Mouse (Mus musculus) neural tube, embryonic 14.5 days (tissue): ENCODE data around the gene Creb3l2. TPM values are rescaled to one million over a fixed set of nuclear protein-coding genes. Genes with fewer than 3 reads are reported as not detected.

Source experiments
- ATAC-seq: fragments of 200-750 bp; cut with Nextera tagmentation; 2 replicates; pipeline ENCODE4 v1.8.0; 2017; ENCODE audit warnings: low read depth, mild to moderate bottlenecking, moderate TSS enrichment, moderate library complexity
- H3K27ac ChIP-seq: fragments of 300-500 bp; sonication (generic); 2 replicates; pipeline ENCODE4 v1.5.1; 2014; ENCODE audit warnings: low read depth, mild to moderate bottlenecking, control low read depth, low read length, moderate library complexity, mixed read lengths
- H3K27me3 ChIP-seq: fragments of 300-500 bp; sonication (generic); 2 replicates; pipeline ENCODE4 v1.6.1; 2014; ENCODE audit warnings: low read length; ENCODE audit not compliant: control insufficient read depth, insufficient read depth
- H3K36me3 ChIP-seq: fragments of 300-500 bp; sonication (generic); 2 replicates; pipeline ENCODE4 v1.6.1; 2014; ENCODE audit warnings: low read length, mixed read lengths; ENCODE audit not compliant: control insufficient read depth, insufficient read depth
- H3K4me1 ChIP-seq: fragments of 300-500 bp; sonication (generic); 2 replicates; pipeline ENCODE4 v1.6.1; 2014; ENCODE audit warnings: low read length; ENCODE audit not compliant: control insufficient read depth, insufficient read depth
- H3K4me2 ChIP-seq: fragments of 300-500 bp; sonication (generic); 2 replicates; pipeline ENCODE4 v1.6.1; 2014; ENCODE audit warnings: mild to moderate bottlenecking, low read depth, low read length, control low read depth
- H3K4me3 ChIP-seq: fragments of 300-500 bp; sonication (generic); 2 replicates; pipeline ENCODE4 v1.5.1; 2014; ENCODE audit warnings: low read depth, low read length, control low read depth, mixed read lengths
- H3K9ac ChIP-seq: fragments of 300-500 bp; sonication (generic); replicated peaks from 2 replicates; pipeline ENCODE4 v1.6.1; 2014; ENCODE audit warnings: low read depth, mild to moderate bottlenecking, control low read depth, low read length, mixed read lengths
- H3K9me3 ChIP-seq: fragments of 300-500 bp; sonication (generic); 2 replicates; pipeline ENCODE4 v1.6.1; 2016; ENCODE audit warnings: low read length; ENCODE audit not compliant: control insufficient read depth
- WGBS: fragments of 180-500 bp; shearing (Covaris S2); extraction: QIAGEN DNeasy Blood & Tissue Kit; methylation state at CpG from one replicate; pipeline ENCODE4 v1.1.7; 2014; 5-methylcytosine and 5-hydroxymethylcytosine counted together
- polyA plus RNA-seq: library from polyadenylated mRNA; unstranded; fragments of >200 nt; fragmentation: Nextera tagmentation; extraction: Ambion mirVana; gene quantifications from 2 replicates; pipeline ENCODE4 v1.2.1, GENCODE M21; 2014

Gene Creb3l2
- polyA plus RNA-seq, 1 experiment from 2014 or later, result 2.3 TPM

DNA sequence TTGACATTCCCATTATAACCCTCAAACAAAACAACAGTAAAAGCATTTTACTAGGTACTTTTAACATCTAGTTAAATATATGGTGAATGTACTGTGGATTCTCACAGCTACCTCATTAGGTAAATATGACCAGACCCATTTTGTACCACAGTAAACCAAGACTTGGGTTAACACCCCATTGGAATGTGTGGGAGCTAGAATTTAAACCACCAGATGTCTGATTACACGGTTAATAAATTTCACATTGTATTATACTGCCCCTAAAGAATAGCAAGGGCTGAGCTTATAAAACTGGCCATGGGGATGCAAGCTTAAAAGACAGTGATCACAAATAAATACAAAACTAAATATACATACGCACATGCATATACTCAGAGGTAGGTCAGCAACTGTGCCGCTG, 34.1 kb downstream of the Creb3l2 start:
- WGBS, result 65% methylated on average over 3 of the region's 3 CpGs
- Histone ChIP-seq H3K9ac (no peak overlapping the region), H3K4me1 (no peaks in the 10 kb centered on the region), H3K36me3 (no peaks in the 10 kb centered on the region), H3K4me3 (no peak overlapping the region), H3K4me2 (no peak overlapping the region), H3K27me3 (no peaks in the 10 kb centered on the region), H3K9me3 (no peaks in the 10 kb centered on the region), H3K27ac (no peak overlapping the region)
- ATAC-seq, result no peak

DNA sequence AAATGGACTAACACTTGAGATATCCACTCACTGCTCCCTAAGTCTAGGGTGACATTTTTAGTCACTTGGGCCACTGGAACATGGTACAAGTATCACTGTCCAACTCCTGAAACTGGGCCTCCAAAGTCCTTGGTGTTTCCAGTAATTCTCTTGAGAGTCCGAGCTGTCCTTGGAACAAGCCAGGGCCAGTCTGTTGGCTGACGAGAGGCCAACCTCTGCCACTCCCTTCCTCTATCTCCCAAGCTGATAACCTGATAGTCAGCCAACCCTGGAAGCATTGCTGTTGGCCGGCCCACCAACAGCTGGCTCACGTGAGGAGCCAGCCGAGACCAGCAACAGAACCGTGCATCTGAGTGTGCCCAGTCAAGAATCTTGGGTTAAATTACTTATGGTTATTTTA, 35.0 kb downstream of the Creb3l2 start:
- H3K4me1 ChIP-seq, result no peaks in the 10 kb centered on the region

GRCm38 (mm10) chr6:37406018-37406417, 35.9 kb downstream of the Creb3l2 start:
- no peaks in the 10 kb centered on the region for H3K9me3 ChIP-seq
- 59% methylated on average over 10 of the region's 10 CpGs for WGBS
- no peak for ATAC-seq
- no peaks in the 10 kb centered on the region for H3K36me3 ChIP-seq
- H3K4me2 ChIP-seq, result no peak overlapping the region
- H3K4me3 ChIP-seq, result no peak overlapping the region
- no peaks in the 10 kb centered on the region for H3K27me3 ChIP-seq
- no peaks in the 10 kb centered on the region for H3K4me1 ChIP-seq
- no peak overlapping the region for H3K27ac ChIP-seq
- H3K9ac ChIP-seq, result no peak overlapping the region

More for the DNA sequence above, 35.0 kb downstream of the Creb3l2 start:
- H3K9ac ChIP-seq, result no peak overlapping the region
- WGBS, result 93% methylated on average over 6 of the region's 6 CpGs
- H3K4me3 ChIP-seq, result no peak overlapping the region
- no peak overlapping the region for H3K4me2 ChIP-seq
- no peaks in the 10 kb centered on the region for H3K9me3 ChIP-seq
- ATAC-seq, result no peak
- H3K36me3 ChIP-seq, result no peaks in the 10 kb centered on the region
- H3K27me3 ChIP-seq, result no peaks in the 10 kb centered on the region
- no peak overlapping the region for H3K27ac ChIP-seq

- H3K4me3 ChIP-seq, result no peak overlapping the region
- H3K9me3 ChIP-seq, result no peaks in the 10 kb centered on the region
- no peak overlapping the region for H3K4me2 ChIP-seq
- ATAC-seq, result no peak
- no peak overlapping the region for H3K27ac ChIP-seq
- no peaks in the 10 kb centered on the region for H3K4me1 ChIP-seq
- H3K27me3 ChIP-seq, result no peaks in the 10 kb centered on the region
- H3K9ac ChIP-seq, result no peak overlapping the region
- H3K36me3 ChIP-seq, result no peaks in the 10 kb centered on the region
- WGBS, result 45% methylated on average over 3 of the region's 3 CpGs
Observed at GRCm38 (mm10) chr6:37404325-37404724, 37.6 kb downstream of the Creb3l2 start.

- H3K4me2 ChIP-seq, result no peak overlapping the region
- H3K9ac ChIP-seq, result no peak overlapping the region
- no peaks in the 10 kb centered on the region for H3K36me3 ChIP-seq
- H3K27ac ChIP-seq, result no peak overlapping the region
- WGBS, result 63% methylated on average over 7 of the region's 7 CpGs
- H3K4me3 ChIP-seq, result no peak overlapping the region
- ATAC-seq, result no peak
- H3K4me1 ChIP-seq, result no peaks in the 10 kb centered on the region
- H3K9me3 ChIP-seq, result no peaks in the 10 kb centered on the region
- H3K27me3 ChIP-seq, result no peaks in the 10 kb centered on the region
Observed at GRCm38 (mm10) chr6:37401928-37402327, 40.0 kb downstream of the Creb3l2 start.

- no peaks in the 10 kb centered on the region for H3K4me1 ChIP-seq
- H3K27ac ChIP-seq, result no peak overlapping the region
- H3K9me3 ChIP-seq, result no peaks in the 10 kb centered on the region
- ATAC-seq, result no peak
- no peak overlapping the region for H3K4me2 ChIP-seq
- H3K9ac ChIP-seq, result no peak overlapping the region
- no peaks in the 10 kb centered on the region for H3K36me3 ChIP-seq
- H3K27me3 ChIP-seq, result no peaks in the 10 kb centered on the region
- WGBS, result 84% methylated on average over 11 of the region's 11 CpGs
- no peak overlapping the region for H3K4me3 ChIP-seq
Observed at GRCm38 (mm10) chr6:37400866-37401525, 41.0 kb downstream of the Creb3l2 start.

GRCm38 (mm10) chr6:37400167-37400566, 41.8 kb downstream of the Creb3l2 start:
- Histone ChIP-seq H3K27ac (no peak overlapping the region), H3K9me3 (no peaks in the 10 kb centered on the region), H3K4me3 (no peak overlapping the region), H3K36me3 (no peaks in the 10 kb centered on the region), H3K27me3 (no peaks in the 10 kb centered on the region), H3K9ac (no peak overlapping the region), H3K4me2 (no peak overlapping the region), H3K4me1 (no peaks in the 10 kb centered on the region)
- no peak for ATAC-seq
- WGBS, result 87% methylated on average over 4 of the region's 4 CpGs

GRCm38 (mm10) chr6:37398943-37399342, 43.0 kb downstream of the Creb3l2 start:
- no peaks in the 10 kb centered on the region for H3K36me3 ChIP-seq
- no peaks in the 10 kb centered on the region for H3K4me1 ChIP-seq
- no peak for ATAC-seq
- H3K9me3 ChIP-seq, result no peaks in the 10 kb centered on the region
- H3K27me3 ChIP-seq, result no peaks in the 10 kb centered on the region
- H3K4me3 ChIP-seq, result no peak overlapping the region
- WGBS, result 84% methylated on average over 10 of the region's 10 CpGs
- H3K4me2 ChIP-seq, result no peak overlapping the region
- no peak overlapping the region for H3K27ac ChIP-seq
- no peak overlapping the region for H3K9ac ChIP-seq

DNA sequence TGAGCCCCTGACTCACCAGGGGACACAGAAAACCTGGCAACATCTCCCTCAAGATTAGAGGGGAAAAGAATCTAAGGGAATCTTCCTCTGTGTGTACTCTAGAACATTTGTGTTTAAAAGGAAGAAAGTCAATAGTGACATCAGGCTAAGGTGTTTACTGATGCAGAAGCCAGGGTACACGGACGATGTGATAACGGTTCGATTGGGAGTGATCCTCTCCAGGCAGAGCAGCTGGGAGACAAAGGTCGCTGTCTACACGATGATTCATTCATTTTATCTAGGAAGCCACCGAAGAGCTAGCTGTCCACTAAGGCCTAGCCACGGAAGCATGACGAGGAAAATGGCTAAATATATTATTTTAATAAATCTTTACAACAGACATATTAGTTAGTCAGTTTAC, 44.0 kb downstream of the Creb3l2 start:
- no peak for ATAC-seq
- Histone ChIP-seq H3K4me1 (no peaks in the 10 kb centered on the region), H3K9me3 (no peaks in the 10 kb centered on the region), H3K9ac (no peak overlapping the region), H3K4me3 (no peak overlapping the region), H3K36me3 (no peaks in the 10 kb centered on the region), H3K4me2 (no peak overlapping the region), H3K27me3 (no peaks in the 10 kb centered on the region), H3K27ac (no peak overlapping the region)
- 79% methylated on average over 9 of the region's 9 CpGs for WGBS
